Mouse (Mus musculus) kidney, postnatal 36 days (tissue): ENCODE data around the gene Sp9.

Experiments used
- DNase-seq, 2 experiments: peaks; one replicate each; pipeline ENCODE4 v3.0.0; 2021 to 2022; ENCODE audit warnings: mixed read lengths in 2 of 2

The Sp9 gene

GRCm38 (mm10) chr2:73271459-73272161 lies at the start of gene Sp9:
TSS of gene Sp9 (plus strand) at chr2:73271925.
- peak in 1 of 2 experiments; percentile 47 for DNase-seq

- no peak for DNase-seq
Measured at GRCm38 (mm10) chr2:73231081-73231480, 40.6 kb upstream of the Sp9 start.

- DNase-seq = no peak
Measured at GRCm38 (mm10) chr2:73241299-73241698, 30.4 kb upstream of the Sp9 start.

GRCm38 (mm10) chr2:73248701-73249100 lies 23.0 kb upstream of the Sp9 start:
- DNase-seq = no peak

- no peak for DNase-seq
Measured at GRCm38 (mm10) chr2:73263172-73263765, 8.5 kb upstream of the Sp9 start.

- no peak for DNase-seq
Measured at GRCm38 (mm10) chr2:73263794-73264610, 7.7 kb upstream of the Sp9 start.

- no peak for DNase-seq
Measured at GRCm38 (mm10) chr2:73264611-73265195, 7.0 kb upstream of the Sp9 start.

GRCm38 (mm10) chr2:73266011-73266410 lies 5.7 kb upstream of the Sp9 start:
- no peak for DNase-seq

- no peak for DNase-seq
Measured at GRCm38 (mm10) chr2:73266623-73267022, 5.1 kb upstream of the Sp9 start.

- no peak for DNase-seq
Measured at GRCm38 (mm10) chr2:73267231-73267630, 4.5 kb upstream of the Sp9 start.

- DNase-seq = no peak
Measured at GRCm38 (mm10) chr2:73267818-73268217, 3.9 kb upstream of the Sp9 start.

- no peak for DNase-seq
Measured at GRCm38 (mm10) chr2:73268281-73268680, 3.4 kb upstream of the Sp9 start.

GRCm38 (mm10) chr2:73268836-73269395 lies 2.8 kb upstream of the Sp9 start:
- DNase-seq = no peak

- no peak for DNase-seq
Measured at GRCm38 (mm10) chr2:73269666-73270065, 2.1 kb upstream of the Sp9 start.

GRCm38 (mm10) chr2:73270071-73270592 lies 1.6 kb upstream of the Sp9 start:
- DNase-seq = no peak

- DNase-seq = peak in 1 of 2 experiments; percentile 47
Measured at GRCm38 (mm10) chr2:73270593-73271458, 899 bp upstream of the Sp9 start.

- peak in 1 of 2 experiments; percentile 36 for DNase-seq
Measured at GRCm38 (mm10) chr2:73272351-73273248, 875 bp downstream of the Sp9 start.

GRCm38 (mm10) chr2:73273249-73274118 lies 1.8 kb downstream of the Sp9 start:
- DNase-seq = peak in 1 of 2 experiments; percentile 39

GRCm38 (mm10) chr2:73274119-73274920 lies 2.6 kb downstream of the Sp9 start:
- peak in 1 of 2 experiments; percentile 59 for DNase-seq
